Mouse (Mus musculus) T-helper 1 cell (primary cell): ENCODE measurements around the gene Aldh1a3.

Experiments used
- in situ Hi-C: fragments of 300-600 bp; cut with MboI, MseI; formaldehyde crosslinking; loops from one replicate; pipeline ENCODE4 v1.15.1; 2025; ENCODE audit warnings: high pct_unique_total_duplicates

Gene Aldh1a3

DNA sequence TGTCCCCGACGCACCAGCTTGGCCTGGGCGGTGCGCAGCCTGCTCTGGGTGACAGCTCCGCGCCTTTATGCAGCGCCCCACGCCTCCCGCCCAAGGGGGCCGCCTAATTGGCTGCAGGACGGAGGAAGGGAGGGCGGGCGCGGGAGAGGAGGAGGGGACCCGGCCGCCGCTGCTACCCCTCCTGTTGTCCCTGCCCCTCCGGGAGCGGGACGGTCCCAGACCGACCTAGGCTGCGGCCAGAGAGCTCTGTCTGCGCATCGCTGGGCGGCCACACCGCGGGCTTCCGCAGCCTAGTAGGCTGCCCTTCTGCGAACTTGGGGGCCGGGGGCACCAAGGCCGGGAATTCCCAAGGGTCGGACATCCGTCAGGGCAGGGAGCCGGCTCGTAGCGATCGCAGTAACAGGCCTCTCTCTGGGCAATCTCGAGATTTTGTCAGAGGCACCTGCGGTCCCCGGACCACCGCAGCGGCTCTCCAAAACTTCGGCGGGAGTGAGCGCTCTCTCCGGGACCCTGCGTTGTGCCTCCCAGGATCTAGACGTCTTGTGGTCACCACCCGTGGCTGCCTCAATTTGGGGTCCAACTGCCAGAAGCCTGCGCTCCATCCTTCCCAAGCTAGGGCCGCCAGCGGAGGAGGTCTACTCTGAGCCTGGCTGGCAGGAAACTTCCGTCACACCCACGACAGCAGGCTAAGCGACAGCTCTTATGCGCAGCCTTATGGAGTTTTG lies at the start of gene Aldh1a3:
Aldh1a3 (minus strand) TSS at position 81 of the 725 bp plus-strand sequence.
- in situ Hi-C loops, result loop anchor here (5.0 kb wide), 1 partner anchor 230 kb away; no protein-coding TSS in a partner anchor

DNA sequence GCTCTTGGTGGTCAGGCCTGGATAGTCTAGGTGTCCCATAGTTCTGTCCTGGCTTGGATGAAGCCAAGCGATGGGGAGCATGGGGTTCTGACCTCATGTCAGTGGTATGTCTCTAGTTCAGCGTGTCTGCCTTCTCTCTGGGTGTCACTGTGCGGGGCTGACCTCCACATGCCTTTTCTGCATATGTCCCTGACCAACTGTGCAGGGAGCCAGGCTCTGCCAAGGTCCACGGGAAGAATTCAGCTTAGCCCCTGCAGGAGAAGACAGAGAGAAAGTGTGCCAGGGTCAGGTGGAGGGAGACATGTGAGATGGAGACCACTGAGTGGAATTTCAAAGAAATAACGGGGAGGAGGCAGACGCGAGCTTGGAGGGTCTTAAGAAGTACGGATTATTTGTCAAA lies 49.0 kb upstream of the Aldh1a3 start:
- in situ Hi-C loops, result no loop called here

GRCm38 (mm10) chr7:66471641-66472216 lies 44.4 kb upstream of the Aldh1a3 start:
- in situ Hi-C loops, result no loop called here

- in situ Hi-C loops, result no loop called here
Observed at GRCm38 (mm10) chr7:66466641-66467040, 39.3 kb upstream of the Aldh1a3 start.

GRCm38 (mm10) chr7:66465241-66465640 lies 37.9 kb upstream of the Aldh1a3 start:
- in situ Hi-C loops, result no loop called here

- in situ Hi-C loops, result no loop called here
Observed at GRCm38 (mm10) chr7:66463081-66463480, 35.8 kb upstream of the Aldh1a3 start.

- in situ Hi-C loops, result no loop called here
Observed at GRCm38 (mm10) chr7:66451622-66452295, 24.4 kb upstream of the Aldh1a3 start.

DNA sequence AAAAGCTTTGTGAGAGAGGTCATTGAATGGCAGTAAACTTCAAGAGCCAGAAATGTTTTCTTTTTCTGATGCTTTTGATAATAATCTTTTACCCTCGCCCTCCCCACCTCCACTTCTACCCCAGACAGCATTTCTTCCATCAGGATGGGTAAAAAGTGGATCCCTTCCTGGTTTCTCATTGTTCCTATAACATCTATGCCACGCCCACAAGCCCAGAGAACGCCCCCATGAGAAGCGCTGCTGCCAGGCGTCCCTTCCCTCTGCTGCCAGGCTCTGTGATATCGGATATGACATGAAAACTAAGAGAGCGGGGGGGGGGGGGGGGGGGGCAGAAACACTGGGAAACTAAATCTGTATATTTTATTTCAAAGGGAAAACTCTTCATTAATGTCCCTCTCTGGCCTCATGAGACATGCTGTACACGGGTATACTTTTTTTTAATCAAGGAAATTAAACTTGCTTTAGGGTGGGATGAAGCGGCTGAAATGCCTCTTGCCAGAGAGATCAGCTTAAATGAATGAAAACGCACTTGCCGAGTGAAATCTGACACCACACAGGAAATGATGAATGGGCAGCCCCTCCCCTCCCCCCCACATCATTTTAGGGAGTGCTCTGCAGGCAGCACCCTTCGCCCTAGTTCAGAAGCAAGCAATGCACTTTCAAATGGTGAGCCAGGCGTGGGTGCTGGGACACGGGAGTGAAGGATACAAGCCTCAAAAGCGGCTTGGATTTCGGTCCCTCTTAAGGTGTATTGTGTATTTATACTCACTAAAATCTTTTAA lies 22.8 kb upstream of the Aldh1a3 start:
- in situ Hi-C loops, result no loop called here

- in situ Hi-C loops, result no loop called here
Observed at GRCm38 (mm10) chr7:66448786-66449540, 21.6 kb upstream of the Aldh1a3 start.

DNA sequence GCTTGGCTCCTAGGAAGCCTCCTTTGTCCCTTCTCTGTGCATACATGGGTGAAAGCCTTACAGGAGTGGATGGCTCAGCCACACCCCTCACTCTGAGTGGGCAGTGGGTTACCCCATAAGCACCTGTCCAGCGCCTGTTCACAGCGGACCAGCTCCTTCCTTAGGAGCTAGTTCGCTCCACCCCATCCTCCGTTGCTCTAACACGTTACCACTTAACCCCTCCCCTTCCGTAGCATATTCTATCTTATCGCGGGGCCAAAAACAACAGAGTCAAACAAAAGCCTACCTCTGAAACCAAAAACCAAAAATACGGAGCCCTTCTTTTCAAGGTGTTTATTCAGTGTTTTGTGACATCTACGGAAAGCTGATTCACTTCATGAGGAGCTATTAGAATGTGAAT lies 21.0 kb upstream of the Aldh1a3 start:
- in situ Hi-C loops, result no loop called here

GRCm38 (mm10) chr7:66446860-66447259 lies 19.5 kb upstream of the Aldh1a3 start:
- in situ Hi-C loops, result no loop called here

- in situ Hi-C loops, result no loop called here
Observed at GRCm38 (mm10) chr7:66445117-66445905, 18.0 kb upstream of the Aldh1a3 start.

GRCm38 (mm10) chr7:66444706-66445105 lies 17.4 kb upstream of the Aldh1a3 start:
- in situ Hi-C loops, result no loop called here

- in situ Hi-C loops, result no loop called here
Observed at GRCm38 (mm10) chr7:66442501-66443369, 15.4 kb upstream of the Aldh1a3 start.

GRCm38 (mm10) chr7:66438787-66439669 lies 11.7 kb upstream of the Aldh1a3 start:
- in situ Hi-C loops, result no loop called here

GRCm38 (mm10) chr7:66434453-66434935 lies 7.2 kb upstream of the Aldh1a3 start:
- in situ Hi-C loops, result no loop called here

DNA sequence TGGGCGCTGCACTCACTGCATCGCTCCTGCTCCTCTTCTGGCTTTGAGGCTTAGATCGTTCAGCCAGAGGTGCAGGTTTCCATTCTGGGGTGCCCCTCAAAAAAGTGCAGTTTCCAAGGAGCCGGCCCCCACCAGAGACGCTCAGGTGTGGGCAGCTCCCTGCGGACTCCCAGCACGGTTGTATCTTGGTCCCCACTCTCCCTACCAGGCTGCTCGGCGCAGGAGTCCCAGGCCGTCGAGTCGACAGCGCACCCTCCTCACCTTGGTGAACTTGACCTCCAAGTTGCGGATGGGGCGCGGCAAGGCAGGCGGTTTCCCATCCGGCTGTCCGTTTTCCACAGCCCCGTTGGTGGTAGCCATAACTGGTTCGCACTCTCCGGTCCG lies 272 bp downstream of the Aldh1a3 start:
- in situ Hi-C loops, result loop anchor here (5.0 kb wide), 1 partner anchor 230 kb away; no protein-coding TSS in a partner anchor

DNA sequence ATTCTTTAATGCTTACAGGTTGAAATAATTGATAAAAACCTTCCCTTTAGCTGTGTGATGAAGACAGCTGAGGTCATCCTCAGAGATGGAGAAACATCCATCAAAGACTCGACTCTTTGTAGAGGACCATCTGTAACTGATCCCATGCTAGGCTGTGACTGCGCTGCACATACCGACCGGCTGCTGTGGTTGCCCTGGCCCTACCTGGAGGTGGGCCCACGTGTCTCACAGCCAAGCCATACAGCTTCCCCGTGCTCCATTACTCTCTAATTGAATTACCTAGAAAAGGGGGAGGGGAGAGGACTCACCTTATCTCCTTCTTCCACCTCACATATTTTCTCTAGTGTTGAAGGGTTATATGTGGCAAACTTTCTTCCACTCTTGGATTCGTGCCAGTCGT lies 5.4 kb downstream of the Aldh1a3 start:
- in situ Hi-C loops, result no loop called here
